Mouse (Mus musculus): ENCODE results near the gene Ryr2. TPM values are rescaled to one million over a fixed set of nuclear protein-coding genes. Genes with fewer than 3 reads are reported as not detected.

The Ryr2 gene
- total and polyA plus RNA-seq, 2 experiments: under 0.01 TPM; not detected in 1

GRCm38 (mm10) chr13:12099446-12099845 is 7.3 kb downstream of the Ryr2 start:
- TF ChIP-seq CTCF (IDR thresholded peaks at IDR 0.05; ENCODE audit: low read depth, low read length): no peak
- TF ChIP-seq POLR2A (IDR thresholded peaks at IDR 0.05; ENCODE audit: extremely low read depth, insufficient read depth, low read length): no peak
- no peak overlapping the region for H3K27ac ChIP-seq (replicated peaks; ENCODE audit: insufficient read depth, low read depth, low read length)
- H3K79me2 ChIP-seq (ENCODE audit: control insufficient read depth, insufficient read depth, low read length): no peaks in the 10 kb centered on the region
- no peaks in the 10 kb centered on the region for H3K27me3 ChIP-seq (ENCODE audit: control insufficient read depth, insufficient read depth, low read length)
- no peaks in the 10 kb centered on the region for H3K36me3 ChIP-seq (ENCODE audit: control insufficient read depth, insufficient read depth, low read length)
- DNase-seq (ENCODE audit: extremely low read depth, low read depth, low spot score): no peak
- H3K9ac ChIP-seq (ENCODE audit: low read depth, low read length): no peak overlapping the region
- H3K4me3 ChIP-seq (ENCODE audit: insufficient read depth, low read depth, low read length): no peak overlapping the region
- 44% methylated on average over 3 of the region's 3 CpGs for WGBS
- H3K4me1 ChIP-seq (ENCODE audit: control insufficient read depth, insufficient read depth, low read length): no peaks in the 10 kb centered on the region

- no peaks in the 10 kb centered on the region for H3K79me2 ChIP-seq (ENCODE audit: control insufficient read depth, insufficient read depth, low read length)
- no peak overlapping the region for H3K4me3 ChIP-seq (ENCODE audit: insufficient read depth, low read depth, low read length)
- WGBS: 87% methylated on average over 1 of the region's 1 CpGs
- H3K4me1 ChIP-seq (ENCODE audit: control insufficient read depth, insufficient read depth, low read length): no peaks in the 10 kb centered on the region
- H3K27ac ChIP-seq (replicated peaks; ENCODE audit: insufficient read depth, low read depth, low read length): no peak overlapping the region
- no peaks in the 10 kb centered on the region for H3K36me3 ChIP-seq (ENCODE audit: control insufficient read depth, insufficient read depth, low read length)
- TF ChIP-seq POLR2A (IDR thresholded peaks at IDR 0.05; ENCODE audit: extremely low read depth, insufficient read depth, low read length) (no peak), CTCF (IDR thresholded peaks at IDR 0.05; ENCODE audit: low read depth, low read length) (no peak)
- no peak for DNase-seq (ENCODE audit: extremely low read depth, low read depth, low spot score)
- no peaks in the 10 kb centered on the region for H3K27me3 ChIP-seq (ENCODE audit: control insufficient read depth, insufficient read depth, low read length)
- no peak overlapping the region for H3K9ac ChIP-seq (ENCODE audit: low read depth, low read length)
Measured at GRCm38 (mm10) chr13:12098981-12099380, 7.8 kb downstream of the Ryr2 start.

GRCm38 (mm10) chr13:12096382-12096932 is 10.3 kb downstream of the Ryr2 start:
- no peak overlapping the region for H3K27ac ChIP-seq (replicated peaks; ENCODE audit: insufficient read depth, low read depth, low read length)
- H3K4me1 ChIP-seq (ENCODE audit: control insufficient read depth, insufficient read depth, low read length): no peaks in the 10 kb centered on the region
- no peaks in the 10 kb centered on the region for H3K36me3 ChIP-seq (ENCODE audit: control insufficient read depth, insufficient read depth, low read length)
- H3K9ac ChIP-seq (ENCODE audit: low read depth, low read length): no peak overlapping the region
- H3K4me3 ChIP-seq (ENCODE audit: insufficient read depth, low read depth, low read length): no peak overlapping the region
- DNase-seq (ENCODE audit: extremely low read depth, low read depth, low spot score): no peak
- WGBS: 74% methylated on average over 3 of the region's 3 CpGs
- H3K27me3 ChIP-seq (ENCODE audit: control insufficient read depth, insufficient read depth, low read length): no peaks in the 10 kb centered on the region
- no peak for TF ChIP-seq CTCF (IDR thresholded peaks at IDR 0.05; ENCODE audit: low read depth, low read length)
- TF ChIP-seq POLR2A (IDR thresholded peaks at IDR 0.05; ENCODE audit: extremely low read depth, insufficient read depth, low read length): no peak
- H3K79me2 ChIP-seq (ENCODE audit: control insufficient read depth, insufficient read depth, low read length): no peaks in the 10 kb centered on the region

- TF ChIP-seq POLR2A (IDR thresholded peaks at IDR 0.05; ENCODE audit: extremely low read depth, insufficient read depth, low read length) (no peak), CTCF (IDR thresholded peaks at IDR 0.05; ENCODE audit: low read depth, low read length) (no peak)
- no peak for DNase-seq (ENCODE audit: extremely low read depth, low read depth, low spot score)
- WGBS: 72% methylated on average over 7 of the region's 7 CpGs
Measured at GRCm38 (mm10) chr13:12094569-12094968, 12.2 kb downstream of the Ryr2 start.

GRCm38 (mm10) chr13:12093146-12093545 is 13.6 kb downstream of the Ryr2 start:
- Histone ChIP-seq H3K36me3 (ENCODE audit: control insufficient read depth, insufficient read depth, low read length) (no peaks in the 10 kb centered on the region), H3K4me3 (ENCODE audit: insufficient read depth, low read depth, low read length) (no peak overlapping the region), H3K4me1 (ENCODE audit: control insufficient read depth, insufficient read depth, low read length) (no peaks in the 10 kb centered on the region), H3K27me3 (ENCODE audit: control insufficient read depth, insufficient read depth, low read length) (no peaks in the 10 kb centered on the region), H3K79me2 (ENCODE audit: control insufficient read depth, insufficient read depth, low read length) (no peaks in the 10 kb centered on the region), H3K27ac (replicated peaks; ENCODE audit: insufficient read depth, low read depth, low read length) (no peak overlapping the region), H3K9ac (ENCODE audit: low read depth, low read length) (no peak overlapping the region)
- DNase-seq (ENCODE audit: extremely low read depth, low read depth, low spot score): no peak
- 74% methylated on average over 5 of the region's 5 CpGs for WGBS
- TF ChIP-seq POLR2A (IDR thresholded peaks at IDR 0.05; ENCODE audit: extremely low read depth, insufficient read depth, low read length): no peak
- TF ChIP-seq CTCF (IDR thresholded peaks at IDR 0.05; ENCODE audit: low read depth, low read length): no peak

More at GRCm38 (mm10) chr13:12094569-12094968, 12.2 kb downstream of the Ryr2 start:
- Histone ChIP-seq H3K36me3 (ENCODE audit: control insufficient read depth, insufficient read depth, low read length) (no peaks in the 10 kb centered on the region), H3K9ac (ENCODE audit: low read depth, low read length) (no peak overlapping the region), H3K4me1 (ENCODE audit: control insufficient read depth, insufficient read depth, low read length) (no peaks in the 10 kb centered on the region), H3K27ac (replicated peaks; ENCODE audit: insufficient read depth, low read depth, low read length) (no peak overlapping the region), H3K4me3 (ENCODE audit: insufficient read depth, low read depth, low read length) (no peak overlapping the region), H3K27me3 (ENCODE audit: control insufficient read depth, insufficient read depth, low read length) (no peaks in the 10 kb centered on the region), H3K79me2 (ENCODE audit: control insufficient read depth, insufficient read depth, low read length) (no peaks in the 10 kb centered on the region)

GRCm38 (mm10) chr13:12092379-12093107 is 14.2 kb downstream of the Ryr2 start:
- Histone ChIP-seq H3K4me1 (ENCODE audit: control insufficient read depth, insufficient read depth, low read length) (no peaks in the 10 kb centered on the region), H3K36me3 (ENCODE audit: control insufficient read depth, insufficient read depth, low read length) (no peaks in the 10 kb centered on the region), H3K27ac (replicated peaks; ENCODE audit: insufficient read depth, low read depth, low read length) (no peak overlapping the region), H3K79me2 (ENCODE audit: control insufficient read depth, insufficient read depth, low read length) (no peaks in the 10 kb centered on the region), H3K4me3 (ENCODE audit: insufficient read depth, low read depth, low read length) (no peak overlapping the region), H3K9ac (ENCODE audit: low read depth, low read length) (no peak overlapping the region), H3K27me3 (ENCODE audit: control insufficient read depth, insufficient read depth, low read length) (no peaks in the 10 kb centered on the region)
- WGBS: 83% methylated on average over 11 of the region's 11 CpGs
- TF ChIP-seq CTCF (IDR thresholded peaks at IDR 0.05; ENCODE audit: low read depth, low read length): no peak
- TF ChIP-seq POLR2A (IDR thresholded peaks at IDR 0.05; ENCODE audit: extremely low read depth, insufficient read depth, low read length): no peak
- DNase-seq (ENCODE audit: extremely low read depth, low read depth, low spot score): no peak
